Mouse (Mus musculus) CD8-positive naive resting alpha-beta T cell, adult 2 months (primary cell): ENCODE measurements around the gene Slc1a3.

ENCODE experiments used
- DNase-seq, 2 experiments: peaks; one replicate each; pipeline ENCODE4 v3.0.0; 2022; ENCODE audit warnings: low read depth in 2 of 2, low spot score in 2 of 2

Gene Slc1a3

GRCm38 (mm10) chr15:8659977-8660376, 50.6 kb downstream of the Slc1a3 start:
- DNase-seq, result no peak

- no peak for DNase-seq
These were observed 51.0 kb downstream of the Slc1a3 start for GRCm38 (mm10) chr15:8659483-8659971.

GRCm38 (mm10) chr15:8658086-8658980, 52.2 kb downstream of the Slc1a3 start:
- DNase-seq, result no peak

- DNase-seq, result no peak
These were observed 55.3 kb downstream of the Slc1a3 start for GRCm38 (mm10) chr15:8655251-8655650.

- DNase-seq, result no peak
These were observed 57.9 kb downstream of the Slc1a3 start for GRCm38 (mm10) chr15:8652637-8653036.

GRCm38 (mm10) chr15:8643997-8644692, 66.4 kb downstream of the Slc1a3 start:
- DNase-seq, result no peak

GRCm38 (mm10) chr15:8639856-8640255, 70.7 kb downstream of the Slc1a3 start:
- no peak for DNase-seq

GRCm38 (mm10) chr15:8638568-8639325, 71.8 kb downstream of the Slc1a3 start:
- DNase-seq, result no peak

GRCm38 (mm10) chr15:8637283-8637682, 73.3 kb downstream of the Slc1a3 start:
- no peak for DNase-seq

GRCm38 (mm10) chr15:8635974-8636373, 74.6 kb downstream of the Slc1a3 start:
- no peak for DNase-seq

GRCm38 (mm10) chr15:8634807-8635206, 75.8 kb downstream of the Slc1a3 start:
- DNase-seq, result no peak

GRCm38 (mm10) chr15:8634355-8634754, 76.2 kb downstream of the Slc1a3 start:
- DNase-seq, result no peak

- DNase-seq, result peak; percentile 39 to 62
These were observed 77.2 kb downstream of the Slc1a3 start for GRCm38 (mm10) chr15:8633375-8633774.

- DNase-seq, result no peak
These were observed 78.2 kb downstream of the Slc1a3 start for GRCm38 (mm10) chr15:8632361-8632760.

- DNase-seq, result peak in 1 of 2 experiments; percentile 14
These were observed 81.2 kb downstream of the Slc1a3 start for GRCm38 (mm10) chr15:8629317-8629831.

- no peak for DNase-seq
These were observed 82.4 kb downstream of the Slc1a3 start for GRCm38 (mm10) chr15:8628150-8628549.

GRCm38 (mm10) chr15:8627097-8627537, 83.4 kb downstream of the Slc1a3 start:
- DNase-seq, result peak; percentile 55 to 72

- peak in 1 of 2 experiments; percentile 29 for DNase-seq
These were observed 85.2 kb downstream of the Slc1a3 start for GRCm38 (mm10) chr15:8625370-8625769.

- DNase-seq, result no peak
These were observed 86.7 kb downstream of the Slc1a3 start for GRCm38 (mm10) chr15:8623879-8624278.

GRCm38 (mm10) chr15:8619479-8620026, 91.0 kb downstream of the Slc1a3 start:
- DNase-seq, result no peak

- DNase-seq, result no peak
These were observed 94.3 kb downstream of the Slc1a3 start for GRCm38 (mm10) chr15:8616290-8616689.
